Mouse (Mus musculus): Measurements from ENCODE around the gene Bphl. TPM values are rescaled to one million over a fixed set of nuclear protein-coding genes. Genes with fewer than 3 reads are reported as not detected.
"Not testable (repeated sequence)": the region's sequence is repeated elsewhere in the genome, so short reads cannot be mapped to it uniquely, and the experiment has no call there.

The Bphl gene
- polyA plus RNA-seq, 1 experiment from 2014 or later: 48.9 TPM

DNA sequence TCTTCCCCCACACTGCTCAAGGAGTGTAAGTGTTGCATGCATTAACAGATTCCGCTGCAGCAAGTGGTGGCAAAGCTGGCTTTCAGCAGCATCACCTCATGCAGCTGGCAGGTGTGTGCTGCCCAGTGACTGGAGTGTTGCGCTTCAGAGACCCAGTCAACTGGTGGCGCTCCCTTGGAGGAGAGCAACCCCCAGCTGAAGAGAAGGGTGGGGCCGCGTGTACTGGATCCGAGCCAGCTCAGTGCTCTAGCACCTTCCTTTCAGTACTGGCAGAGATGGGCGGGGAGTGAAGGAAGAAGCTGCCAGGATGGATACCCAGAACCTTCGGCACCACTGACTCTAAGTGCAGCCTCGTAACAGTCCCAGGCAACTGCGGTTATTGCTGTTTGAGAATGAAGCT, 25.1 kb downstream of the Bphl start:
- no peak for ATAC-seq (ENCODE audit: insufficient read depth, low FRiP score)
- no peak overlapping the region for H3K4me2 ChIP-seq (ENCODE audit: low read depth, low read length)
- H3K9me3 ChIP-seq (replicated peaks; ENCODE audit: control insufficient read depth, low read length): no peaks in the 10 kb centered on the region
- H3K36me3 ChIP-seq (ENCODE audit: control insufficient read depth, insufficient read depth, low read length): peaks cover 2% of the 10 kb centered on the region; the same call in 1 of the 2 replicates
- H3K27me3 ChIP-seq (ENCODE audit: control insufficient read depth, insufficient read depth, low read length): no peaks in the 10 kb centered on the region
- no peak overlapping the region for H3K4me3 ChIP-seq (replicated peaks; ENCODE audit: low read length)
- no peak overlapping the region for H3K9ac ChIP-seq (ENCODE audit: low read length)
- no peaks in the 10 kb centered on the region for H3K4me1 ChIP-seq (ENCODE audit: control insufficient read depth, insufficient read depth, low read length)
- 83% methylated on average over 10 of the region's 10 CpGs for WGBS
- H3K27ac ChIP-seq (ENCODE audit: low read length): no peak overlapping the region

DNA sequence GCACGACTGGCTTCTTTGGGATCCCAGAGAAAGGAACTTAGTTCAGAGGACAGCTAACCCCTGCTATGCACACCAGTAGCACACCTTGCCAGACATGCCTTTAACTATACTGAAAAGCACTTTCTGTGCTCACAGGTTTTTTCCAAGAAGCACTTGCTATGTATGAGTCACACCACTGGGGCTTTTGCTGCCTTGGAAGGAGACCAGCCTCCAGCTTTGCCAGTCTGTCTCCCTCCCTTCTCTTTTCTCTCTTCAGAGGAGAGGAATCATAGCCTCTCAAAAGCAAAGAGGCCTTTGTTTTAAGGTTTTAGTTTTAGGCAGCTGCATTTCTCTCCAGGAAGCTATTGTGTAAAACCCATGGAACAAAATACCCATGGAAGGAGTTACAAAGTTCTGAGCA, 29.0 kb downstream of the Bphl start:
- Histone ChIP-seq H3K4me3 (replicated peaks; ENCODE audit: low read length) (no peak overlapping the region), H3K27me3 (ENCODE audit: control insufficient read depth, insufficient read depth, low read length) (no peaks in the 10 kb centered on the region), H3K9ac (ENCODE audit: low read length) (no peak overlapping the region), H3K9me3 (replicated peaks; ENCODE audit: control insufficient read depth, low read length) (no peaks in the 10 kb centered on the region), H3K4me2 (ENCODE audit: low read depth, low read length) (no peak overlapping the region), H3K4me1 (ENCODE audit: control insufficient read depth, insufficient read depth, low read length) (no peaks in the 10 kb centered on the region), H3K27ac (ENCODE audit: low read length) (no peak overlapping the region), H3K36me3 (ENCODE audit: control insufficient read depth, insufficient read depth, low read length) (peaks cover 2% of the 10 kb centered on the region; the same call in 1 of the 2 replicates)
- 70% methylated on average over 1 of the region's 1 CpGs for WGBS
- no peak for ATAC-seq (ENCODE audit: insufficient read depth, low FRiP score)

DNA sequence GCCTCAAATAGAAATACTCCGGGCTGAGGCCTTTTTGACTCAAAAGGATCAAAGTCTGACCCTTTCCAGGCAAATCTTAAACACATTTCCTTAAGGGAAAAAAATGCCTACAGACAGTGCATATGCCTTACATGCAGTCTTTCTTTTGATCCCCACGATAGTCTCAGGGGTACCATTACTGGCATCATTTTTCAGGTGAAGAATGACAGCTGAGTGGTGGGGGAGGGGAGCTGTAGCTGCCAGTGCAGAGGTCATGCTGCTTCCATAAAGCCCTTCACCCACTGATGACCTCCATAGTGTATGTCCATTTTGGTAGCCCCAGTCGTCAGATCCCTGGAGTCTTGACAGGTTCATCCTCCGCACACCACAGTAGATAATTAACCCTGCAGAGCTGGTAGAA, 32.9 kb downstream of the Bphl start:
- Histone ChIP-seq H3K27ac (ENCODE audit: low read length) (no peak overlapping the region), H3K4me1 (ENCODE audit: control insufficient read depth, insufficient read depth, low read length) (no peaks in the 10 kb centered on the region), H3K4me2 (ENCODE audit: low read depth, low read length) (no peak overlapping the region), H3K9me3 (replicated peaks; ENCODE audit: control insufficient read depth, low read length) (no peaks in the 10 kb centered on the region), H3K4me3 (replicated peaks; ENCODE audit: low read length) (no peak overlapping the region), H3K36me3 (ENCODE audit: control insufficient read depth, insufficient read depth, low read length) (no peaks in the 10 kb centered on the region), H3K9ac (ENCODE audit: low read length) (no peak overlapping the region), H3K27me3 (ENCODE audit: control insufficient read depth, insufficient read depth, low read length) (no peaks in the 10 kb centered on the region)
- ATAC-seq (ENCODE audit: insufficient read depth, low FRiP score): no peak
- 44% methylated on average over 4 of the region's 4 CpGs for WGBS

DNA sequence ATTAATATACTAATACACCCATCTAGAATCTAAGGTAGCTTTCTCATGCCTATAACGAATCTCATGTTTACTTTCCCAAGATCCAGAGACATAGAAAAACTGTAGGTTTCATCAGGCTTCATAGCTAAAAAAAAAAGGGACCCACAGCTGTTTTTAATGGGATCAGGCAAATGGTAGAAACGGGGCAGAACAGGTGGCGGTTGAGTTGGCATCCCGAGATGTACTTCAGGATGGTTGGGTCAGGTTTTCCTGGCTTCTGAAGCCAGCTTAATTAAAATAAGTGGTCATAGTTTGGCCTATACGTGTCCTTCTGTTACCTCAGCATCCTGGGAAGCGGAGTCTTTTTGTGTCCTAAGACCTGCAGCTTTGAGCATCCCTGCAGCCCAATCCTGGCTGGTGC, 34.4 kb downstream of the Bphl start:
- no peaks in the 10 kb centered on the region for H3K9me3 ChIP-seq (replicated peaks; ENCODE audit: control insufficient read depth, low read length)
- WGBS: 87% methylated on average over 6 of the region's 6 CpGs
- no peaks in the 10 kb centered on the region for H3K27me3 ChIP-seq (ENCODE audit: control insufficient read depth, insufficient read depth, low read length)

DNA sequence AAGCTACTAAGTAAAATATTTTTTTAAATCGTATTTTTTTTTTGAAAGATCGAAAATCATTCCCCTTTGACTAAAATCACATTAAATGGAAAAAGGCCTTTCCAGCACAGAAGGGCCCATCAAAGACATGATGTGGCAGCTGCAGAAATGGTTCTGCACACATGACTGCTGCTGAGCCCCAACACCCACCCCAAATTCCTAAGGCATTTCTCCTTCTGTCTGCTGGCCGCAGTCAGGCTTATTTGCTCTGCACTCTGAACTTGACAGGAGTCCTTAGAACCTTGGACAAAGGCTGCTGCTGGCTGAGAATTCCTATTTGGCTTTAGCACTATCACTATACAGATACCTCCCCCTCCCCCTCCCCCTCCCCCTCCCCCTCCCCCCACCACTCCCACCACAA, 35.5 kb downstream of the Bphl start:
- peaks cover 8% of the 10 kb centered on the region; the same call in 1 of the 2 replicates for H3K4me1 ChIP-seq (ENCODE audit: control insufficient read depth, insufficient read depth, low read length)
- H3K9ac ChIP-seq (ENCODE audit: low read length): no peak overlapping the region
- H3K4me3 ChIP-seq (replicated peaks; ENCODE audit: low read length): no peak overlapping the region
- WGBS: 65% methylated on average over 3 of the region's 3 CpGs
- no peak for ATAC-seq (ENCODE audit: insufficient read depth, low FRiP score)
- no peaks in the 10 kb centered on the region for H3K9me3 ChIP-seq (replicated peaks; ENCODE audit: control insufficient read depth, low read length)
- no peaks in the 10 kb centered on the region for H3K27me3 ChIP-seq (ENCODE audit: control insufficient read depth, insufficient read depth, low read length)
- no peaks in the 10 kb centered on the region for H3K36me3 ChIP-seq (ENCODE audit: control insufficient read depth, insufficient read depth, low read length)
- H3K4me2 ChIP-seq (ENCODE audit: low read depth, low read length): no peak overlapping the region
- no peak overlapping the region for H3K27ac ChIP-seq (ENCODE audit: low read length)

More for the DNA sequence above, 34.4 kb downstream of the Bphl start:
- Histone ChIP-seq H3K4me2 (ENCODE audit: low read depth, low read length) (no peak overlapping the region), H3K9ac (ENCODE audit: low read length) (no peak overlapping the region), H3K4me3 (replicated peaks; ENCODE audit: low read length) (no peak overlapping the region), H3K4me1 (ENCODE audit: control insufficient read depth, insufficient read depth, low read length) (peaks cover 2% of the 10 kb centered on the region; the same call in 1 of the 2 replicates), H3K27ac (ENCODE audit: low read length) (no peak overlapping the region), H3K36me3 (ENCODE audit: control insufficient read depth, insufficient read depth, low read length) (no peaks in the 10 kb centered on the region)
- no peak for ATAC-seq (ENCODE audit: insufficient read depth, low FRiP score)

DNA sequence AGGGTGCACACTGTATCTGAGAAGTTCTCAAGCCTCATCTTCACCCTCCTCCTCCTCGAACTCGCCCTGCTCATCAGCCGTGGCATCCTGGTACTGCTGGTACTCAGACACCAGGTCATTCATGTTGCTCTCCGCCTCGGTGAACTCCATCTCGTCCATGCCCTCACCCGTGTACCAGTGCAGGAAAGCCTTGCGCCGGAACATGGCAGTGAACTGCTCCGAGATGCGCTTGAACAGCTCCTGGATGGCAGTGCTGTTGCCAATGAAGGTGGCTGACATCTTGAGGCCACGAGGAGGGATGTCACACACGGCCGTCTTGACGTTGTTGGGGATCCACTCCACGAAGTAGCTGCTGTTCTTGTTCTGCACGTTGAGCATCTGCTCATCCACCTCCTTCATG, 37.0 kb downstream of the Bphl start:
- 94% methylated on average over 9 of the region's 17 CpGs for WGBS
- ATAC-seq (ENCODE audit: insufficient read depth, low FRiP score); H3K9me3 ChIP-seq (replicated peaks; ENCODE audit: control insufficient read depth, low read length); H3K9ac ChIP-seq (ENCODE audit: low read length); H3K4me2 ChIP-seq (ENCODE audit: low read depth, low read length); H3K27ac ChIP-seq (ENCODE audit: low read length); H3K27me3 ChIP-seq (ENCODE audit: control insufficient read depth, insufficient read depth, low read length); H3K36me3 ChIP-seq (ENCODE audit: control insufficient read depth, insufficient read depth, low read length); H3K4me3 ChIP-seq (replicated peaks; ENCODE audit: low read length): not testable (repeated sequence)
- H3K4me1 ChIP-seq (ENCODE audit: control insufficient read depth, insufficient read depth, low read length): peaks cover 12% of the 10 kb centered on the region

DNA sequence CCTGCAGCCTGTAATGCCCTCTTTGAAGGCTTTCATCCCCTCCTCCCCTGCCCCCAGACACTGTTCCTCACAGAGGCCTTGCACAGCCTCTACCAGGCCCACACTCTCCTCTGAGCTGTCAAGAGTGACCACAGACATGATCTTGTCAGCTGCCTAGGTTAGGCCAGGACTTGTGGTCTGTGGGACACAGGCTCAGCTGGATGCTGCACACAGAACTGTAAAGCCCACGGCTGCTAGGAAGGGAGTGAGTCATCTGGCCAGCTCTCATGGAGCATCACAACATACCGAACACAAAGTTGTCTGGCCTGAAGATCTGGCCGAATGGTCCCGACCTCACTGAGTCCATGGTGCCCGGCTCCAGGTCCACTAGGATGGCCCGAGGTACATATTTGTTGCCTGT, 38.5 kb downstream of the Bphl start:
- H3K4me1 ChIP-seq (ENCODE audit: control insufficient read depth, insufficient read depth, low read length): peaks cover 12% of the 10 kb centered on the region
- H3K36me3 ChIP-seq (ENCODE audit: control insufficient read depth, insufficient read depth, low read length); H3K27me3 ChIP-seq (ENCODE audit: control insufficient read depth, insufficient read depth, low read length); H3K9ac ChIP-seq (ENCODE audit: low read length); H3K4me3 ChIP-seq (replicated peaks; ENCODE audit: low read length); H3K4me2 ChIP-seq (ENCODE audit: low read depth, low read length); H3K9me3 ChIP-seq (replicated peaks; ENCODE audit: control insufficient read depth, low read length); H3K27ac ChIP-seq (ENCODE audit: low read length); ATAC-seq (ENCODE audit: insufficient read depth, low FRiP score): not testable (repeated sequence)
- 89% methylated on average over 6 of the region's 6 CpGs for WGBS

DNA sequence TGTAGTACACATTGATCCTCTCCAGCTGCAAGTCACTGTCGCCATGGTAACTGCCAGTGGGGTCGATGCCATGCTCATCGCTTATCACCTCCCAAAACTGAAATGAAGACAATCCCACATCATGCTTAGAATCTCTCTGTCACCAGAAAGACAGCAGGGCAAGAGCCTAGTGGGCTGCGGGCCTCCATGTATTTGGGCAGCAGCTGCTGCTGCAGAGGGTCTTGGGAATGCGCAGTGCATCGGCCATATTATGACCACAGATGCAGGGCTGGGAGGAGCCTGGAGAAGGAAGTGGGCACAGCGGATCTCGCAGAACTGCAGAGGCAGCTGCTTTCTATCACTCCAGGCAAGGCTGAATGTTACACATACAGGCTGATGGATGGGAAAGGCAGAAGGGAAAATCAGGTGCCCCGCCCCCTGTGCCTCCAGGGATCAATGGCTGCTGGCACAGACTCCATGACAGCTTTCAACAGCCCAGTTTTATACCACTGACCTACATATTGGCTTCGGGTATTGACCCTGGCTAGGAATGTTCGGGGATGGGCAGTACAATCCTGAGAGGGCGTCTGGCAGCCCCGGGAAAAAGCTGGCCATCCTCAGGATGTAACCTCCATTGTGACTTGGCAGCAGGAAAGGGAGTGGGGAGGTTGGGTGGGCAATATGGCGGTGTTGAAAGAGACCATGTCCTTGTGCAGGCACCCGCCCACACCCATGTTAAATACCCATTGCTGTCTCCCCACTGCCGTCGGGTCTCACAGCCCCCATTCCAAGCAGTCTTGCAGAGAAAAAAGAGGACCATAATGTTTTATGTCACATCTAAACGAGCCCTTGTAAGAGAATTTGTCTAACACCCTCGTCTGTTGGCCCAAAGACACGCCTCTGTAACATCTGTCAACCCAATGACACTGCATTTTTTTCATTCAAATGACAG, 39.4 kb downstream of the Bphl start:
- H3K9me3 ChIP-seq (replicated peaks; ENCODE audit: control insufficient read depth, low read length): no peaks in the 10 kb centered on the region
- peak; percentile 45 for ATAC-seq (ENCODE audit: insufficient read depth, low FRiP score)
- 33% methylated on average over 20 of the region's 20 CpGs for whole genome bisulfite sequencing
- H3K4me3 ChIP-seq (replicated peaks; ENCODE audit: low read length): peak overlapping the region; percentile 88
- no peaks in the 10 kb centered on the region for H3K36me3 ChIP-seq (ENCODE audit: control insufficient read depth, insufficient read depth, low read length)
- peak overlapping the region; percentile 89 for H3K4me2 ChIP-seq (ENCODE audit: low read depth, low read length)
- H3K27ac ChIP-seq (ENCODE audit: low read length): peak overlapping the region; percentile 66; the same call in 1 of the 2 replicates
- no peaks in the 10 kb centered on the region for H3K27me3 ChIP-seq (ENCODE audit: control insufficient read depth, insufficient read depth, low read length)
- peak overlapping the region; percentile 52; the same call in 1 of the 2 replicates for H3K9ac ChIP-seq (ENCODE audit: low read length)
- peaks cover 12% of the 10 kb centered on the region for H3K4me1 ChIP-seq (ENCODE audit: control insufficient read depth, insufficient read depth, low read length)

DNA sequence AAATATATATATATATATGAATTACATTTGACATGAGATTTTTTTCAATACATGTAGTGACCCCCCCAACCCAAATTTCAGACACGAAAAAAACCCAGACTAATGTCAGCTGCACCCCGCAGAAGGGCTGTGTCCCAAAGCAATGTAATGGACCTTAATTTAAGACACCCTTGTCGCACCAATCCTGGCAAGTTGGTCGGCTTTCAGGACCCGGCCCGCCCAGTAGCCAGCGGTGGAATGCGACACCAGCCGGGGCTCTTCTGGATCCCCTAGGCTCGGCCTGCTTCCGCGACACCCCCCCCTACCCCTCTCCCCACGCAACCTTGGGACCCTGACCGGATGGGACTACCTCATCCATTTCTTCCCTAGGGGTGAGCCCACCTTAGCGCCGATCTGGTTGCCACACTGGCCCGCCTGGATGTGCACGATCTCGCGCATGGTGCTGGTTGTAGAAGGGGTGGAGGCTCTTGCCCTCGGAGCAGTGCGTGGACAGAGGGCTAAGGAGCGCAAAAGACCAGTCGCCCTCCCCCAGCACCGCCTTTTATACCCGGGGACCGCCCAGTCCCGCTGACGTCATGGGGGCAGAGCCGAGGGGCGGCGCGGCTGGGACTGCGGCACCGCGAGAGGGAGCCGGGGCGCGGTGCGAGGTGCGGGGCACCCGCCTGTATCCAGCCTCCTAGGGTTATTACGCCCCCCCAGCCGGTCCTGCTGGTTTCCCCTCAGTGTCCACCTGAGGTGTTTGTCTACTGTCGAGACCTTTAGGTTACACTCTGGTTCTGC, 40.3 kb downstream of the Bphl start, which contains the start of gene Tubb2a:
TSS of gene Tubb2a (minus strand) at position 516 of the 780 bp plus-strand sequence.
- ATAC-seq (ENCODE audit: insufficient read depth, low FRiP score): peak; percentile 89

More for the DNA sequence above, 40.3 kb downstream of the Bphl start, which contains the start of gene Tubb2a:
- Histone ChIP-seq H3K9ac (ENCODE audit: low read length) (peak within 1 kb of the TSS; percentile 91), H3K9me3 (replicated peaks; ENCODE audit: control insufficient read depth, low read length) (no peaks in the 10 kb centered on the region), H3K27me3 (ENCODE audit: control insufficient read depth, insufficient read depth, low read length) (no peaks in the 10 kb centered on the region), H3K4me2 (ENCODE audit: low read depth, low read length) (peak within 1 kb of the TSS; percentile 89), H3K4me1 (ENCODE audit: control insufficient read depth, insufficient read depth, low read length) (peaks cover 12% of the 10 kb centered on the region), H3K27ac (ENCODE audit: low read length) (peak within 1 kb of the TSS; percentile 66), H3K36me3 (ENCODE audit: control insufficient read depth, insufficient read depth, low read length) (no peaks in the 10 kb centered on the region), H3K4me3 (replicated peaks; ENCODE audit: low read length) (peak within 1 kb of the TSS; percentile 88)
- WGBS: under 1% methylated on average over 45 of the region's 45 CpGs
